Mouse (Mus musculus) kidney, postnatal 0 days (tissue): ENCODE results near the gene Ppm1m. TPM values are rescaled to one million over a fixed set of nuclear protein-coding genes. Genes with fewer than 3 reads are reported as not detected.

ENCODE experiments used
- ATAC-seq: fragments of 200-750 bp; cut with Nextera tagmentation; replicated peaks from 2 replicates; pipeline ENCODE4 v1.8.0; 2017; ENCODE audit warnings: low read depth, moderate number of reproducible peaks, moderate TSS enrichment, moderate library complexity; ENCODE audit not compliant: low FRiP score
- DNase-seq: peaks from one replicate; pipeline ENCODE4 v3.0.0-alpha.2; 2016; ENCODE audit warnings: low spot score
- H3K27ac ChIP-seq: fragments of 300-500 bp; sonication (generic); 2 replicates; pipeline ENCODE4 v1.5.1; 2014; ENCODE audit warnings: mild to moderate bottlenecking
- H3K27me3 ChIP-seq: fragments of 300-500 bp; sonication (generic); 2 replicates; pipeline ENCODE4 v1.6.1; 2014; ENCODE audit warnings: low read length, mixed read lengths; ENCODE audit not compliant: insufficient read depth
- H3K36me3 ChIP-seq: fragments of 300-500 bp; sonication (generic); 2 replicates; pipeline ENCODE4 v1.6.1; 2014; ENCODE audit warnings: low read length, mixed read lengths; ENCODE audit not compliant: insufficient read depth
- H3K4me1 ChIP-seq: fragments of 300-500 bp; sonication (generic); replicated peaks from 2 replicates; pipeline ENCODE4 v1.6.1; 2014; ENCODE audit warnings: antibody characterized with exemption, low read length, mixed read lengths; ENCODE audit not compliant: insufficient read depth
- H3K4me2 ChIP-seq: fragments of 300-500 bp; sonication (generic); 2 replicates; pipeline ENCODE4 v1.6.1; 2014; ENCODE audit warnings: mild to moderate bottlenecking, low read length, moderate library complexity, mixed read lengths
- H3K4me3 ChIP-seq: fragments of 300-500 bp; sonication (generic); replicated peaks from 2 replicates; pipeline ENCODE4 v1.5.1; 2014; ENCODE audit warnings: low read depth, low read length
- H3K9ac ChIP-seq: fragments of 300-500 bp; sonication (generic); 2 replicates; pipeline ENCODE4 v1.6.1; 2014; ENCODE audit warnings: low read depth, low read length
- H3K9me3 ChIP-seq: fragments of 300-500 bp; sonication (generic); replicated peaks from 2 replicates; pipeline ENCODE4 v1.6.1; 2016; ENCODE audit warnings: low read length, inconsistent platforms, mixed read lengths
- CTCF ChIP-seq: IDR thresholded peaks from 2 replicates; pipeline ENCODE4 v1.5.1; 2016; ENCODE audit warnings: antibody characterized with exemption, low read depth, mild to moderate bottlenecking, moderate library complexity
- WGBS: fragments of 180-500 bp; shearing (Covaris S2); extraction: QIAGEN DNeasy Blood & Tissue Kit; methylation state at CpG from one replicate; pipeline ENCODE4 v1.1.7; 2014; 5-methylcytosine and 5-hydroxymethylcytosine counted together
- polyA plus RNA-seq: library from polyadenylated mRNA; unstranded; fragments of >200 nt; fragmentation: Nextera tagmentation; extraction: Ambion mirVana; gene quantifications from 2 replicates; pipeline ENCODE4 v1.2.1, GENCODE M21; 2015

Ppm1m gene
- polyA plus RNA-seq, 1 experiment from 2014 or later: 33.2 TPM

DNA sequence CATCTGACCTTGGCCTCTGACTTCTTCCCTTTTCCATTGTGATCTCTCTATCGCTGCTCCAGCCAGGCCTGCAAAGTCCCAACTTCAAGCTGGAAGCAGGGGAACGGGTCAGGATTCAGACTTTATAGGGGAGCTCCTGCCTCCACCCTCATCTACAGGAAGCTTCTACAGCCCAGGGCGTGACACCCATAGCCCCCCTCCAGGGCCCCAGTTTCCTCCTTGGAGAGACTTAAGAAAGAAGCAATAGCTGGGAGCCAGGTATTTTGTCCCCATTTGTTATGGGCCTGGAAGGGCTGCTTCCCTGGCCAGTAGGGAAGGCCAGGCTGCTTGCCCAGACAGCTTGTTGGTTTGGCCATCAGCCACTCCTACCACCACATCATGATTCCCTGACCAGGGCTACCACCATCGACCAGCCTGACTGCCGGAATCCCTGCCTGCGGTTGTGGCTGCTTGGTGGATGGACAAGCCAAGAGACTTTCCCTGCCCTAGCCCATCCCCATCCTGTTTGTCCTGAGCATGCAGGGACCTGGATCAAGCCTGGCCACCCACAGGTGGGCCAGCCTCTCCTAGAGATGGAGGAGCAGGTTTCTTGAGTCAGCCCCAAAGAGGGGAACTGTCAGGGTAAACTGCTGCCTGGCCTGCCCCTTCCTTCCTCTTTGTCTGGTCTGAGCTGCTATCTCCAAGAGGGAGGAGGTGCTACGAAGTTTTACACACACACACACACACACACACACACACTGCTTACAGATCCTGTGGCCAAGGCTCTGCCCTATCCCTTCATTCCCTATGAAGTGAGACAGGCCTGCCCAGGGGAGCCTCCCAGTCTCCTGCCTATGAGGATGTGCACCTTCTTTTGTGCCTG lies 4.7 kb upstream of the Ppm1m start:
- H3K4me3 ChIP-seq: peak overlapping the region; percentile 57; the same call in 1 of the 2 replicates
- no peak for TF ChIP-seq CTCF
- DNase-seq (no peak), ATAC-seq (no peak)
- WGBS: 48% methylated on average over 7 of the region's 7 CpGs
- H3K9me3 ChIP-seq: no peaks in the 10 kb centered on the region
- no peaks in the 10 kb centered on the region for H3K36me3 ChIP-seq
- peak overlapping the region; percentile 62 for H3K4me2 ChIP-seq
- H3K4me1 ChIP-seq: peaks cover 18% of the 10 kb centered on the region
- H3K27me3 ChIP-seq: no peaks in the 10 kb centered on the region
- H3K9ac ChIP-seq: no peak overlapping the region
- no peak overlapping the region for H3K27ac ChIP-seq

DNA sequence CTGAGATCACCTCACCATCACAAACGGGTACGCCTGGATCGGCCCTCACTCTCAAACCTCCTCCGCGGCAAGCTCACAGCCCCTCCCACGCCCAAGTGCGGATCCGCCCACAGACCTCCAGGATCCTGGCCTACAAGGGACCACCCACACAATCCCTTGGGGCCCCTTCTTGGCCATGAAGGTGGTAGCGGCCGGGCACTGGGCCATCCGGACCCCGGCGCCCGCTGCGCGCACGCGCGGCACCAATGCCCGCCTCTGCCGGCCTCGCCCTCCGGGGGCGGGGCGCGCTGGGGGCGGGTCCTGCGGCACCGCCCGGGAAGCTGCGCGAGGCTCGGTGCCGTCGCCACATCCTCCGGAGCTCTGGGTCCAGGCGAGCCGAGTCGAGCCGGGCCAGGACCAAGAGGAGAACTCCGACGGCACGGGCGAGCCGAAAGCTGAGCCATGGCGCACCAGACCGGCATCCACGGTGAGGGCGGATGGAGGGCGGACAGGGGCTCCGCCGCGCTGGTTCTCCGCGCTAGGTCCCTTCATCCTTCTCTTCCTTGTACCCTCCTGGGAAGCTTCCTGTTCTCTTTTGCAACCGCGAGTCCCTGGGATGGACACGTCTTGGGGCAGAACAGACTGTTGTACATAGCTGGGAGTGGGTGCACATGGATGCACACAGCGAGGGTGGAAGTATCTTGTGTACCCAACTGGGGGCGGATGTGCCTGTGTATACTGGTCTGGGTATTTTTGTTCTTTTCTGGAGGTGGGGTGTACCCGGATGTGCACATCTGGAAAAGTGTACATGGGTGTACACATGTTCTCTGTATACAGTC lies 3.5 kb upstream of the Ppm1m start, which contains the start of gene Twf2:
Twf2 (plus strand) TSS at position 290 of the 818 bp plus-strand sequence.
- Histone ChIP-seq H3K9ac (peak within 1 kb of the TSS; percentile 65), H3K9me3 (no peaks in the 10 kb centered on the region), H3K4me2 (peak within 1 kb of the TSS; percentile 62), H3K36me3 (no peaks in the 10 kb centered on the region), H3K27me3 (no peaks in the 10 kb centered on the region), H3K4me3 (peak within 1 kb of the TSS; percentile 57), H3K27ac (peak within 1 kb of the TSS; percentile 62), H3K4me1 (peaks cover 26% of the 10 kb centered on the region)
- DNase-seq: peak; percentile 94
- 1% methylated on average over 60 of the region's 61 CpGs for WGBS
- ATAC-seq: peak; percentile 90
- TF ChIP-seq CTCF: no peak

DNA sequence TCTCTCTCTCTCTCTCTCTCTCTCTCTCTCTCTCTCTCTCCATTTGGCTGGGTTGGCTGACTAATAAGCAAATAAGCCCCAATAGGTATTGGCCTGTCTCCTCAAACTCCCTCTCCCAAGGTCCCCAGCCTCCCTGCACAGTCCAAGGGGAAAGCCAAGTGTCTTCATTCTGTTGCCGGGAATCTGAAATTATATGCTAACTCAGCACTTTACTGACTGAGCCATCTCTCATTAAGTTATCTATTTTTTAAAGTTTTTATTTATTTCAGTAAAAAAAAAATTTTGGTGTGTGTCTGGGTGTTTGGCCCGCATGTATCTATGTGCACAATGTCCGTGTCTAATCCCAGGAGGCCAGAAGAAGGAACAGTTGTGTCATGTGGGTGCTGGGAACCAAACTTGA lies 2.3 kb upstream of the Ppm1m start:
- DNase-seq (no peak), ATAC-seq (no peak)
- no peaks in the 10 kb centered on the region for H3K27me3 ChIP-seq
- no peaks in the 10 kb centered on the region for H3K36me3 ChIP-seq
- no peak overlapping the region for H3K27ac ChIP-seq
- TF ChIP-seq CTCF: no peak
- whole genome bisulfite sequencing: 68% methylated on average over 3 of the region's 3 CpGs
- no peak overlapping the region for H3K9ac ChIP-seq
- peak overlapping the region; percentile 62; the same call in 1 of the 2 replicates for H3K4me2 ChIP-seq
- peaks cover 26% of the 10 kb centered on the region for H3K4me1 ChIP-seq
- H3K4me3 ChIP-seq: no peak overlapping the region
- H3K9me3 ChIP-seq: no peaks in the 10 kb centered on the region

DNA sequence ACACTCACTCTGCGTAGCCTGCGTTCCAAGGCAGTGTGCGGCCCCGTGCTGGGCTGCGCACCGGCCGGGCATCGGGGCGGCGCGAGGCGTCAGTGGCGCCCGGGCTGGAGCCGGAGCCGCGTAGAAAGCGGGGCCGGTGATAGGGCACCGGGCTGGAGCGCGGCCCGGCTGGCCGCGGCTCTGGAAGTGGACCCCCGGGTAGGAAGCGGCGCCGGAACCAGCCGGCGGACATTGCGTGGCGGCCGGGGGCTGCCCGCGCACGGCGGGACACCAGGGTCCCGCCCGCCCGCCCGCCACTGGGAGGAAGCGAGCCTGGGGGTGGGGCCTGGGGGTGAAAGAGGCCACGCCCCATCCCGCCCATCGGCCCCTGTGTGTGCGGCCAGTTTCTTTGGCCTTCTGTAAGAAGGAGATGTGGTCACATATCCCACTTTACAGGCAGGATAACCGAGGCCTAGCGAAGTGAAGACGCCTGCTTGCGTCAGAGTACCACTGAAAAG lies 536 bp downstream of the Ppm1m start:
- no peaks in the 10 kb centered on the region for H3K9me3 ChIP-seq
- no peaks in the 10 kb centered on the region for H3K27me3 ChIP-seq
- peaks cover 2% of the 10 kb centered on the region; the same call in 1 of the 2 replicates for H3K36me3 ChIP-seq
- peaks cover 21% of the 10 kb centered on the region for H3K4me1 ChIP-seq
- peak overlapping the region; percentile 63 for H3K9ac ChIP-seq
- peak; percentile 80 for DNase-seq
- H3K4me2 ChIP-seq: peak overlapping the region; percentile 72
- WGBS: 3% methylated on average over 37 of the region's 51 CpGs
- peak overlapping the region; percentile 68 for H3K4me3 ChIP-seq
- TF ChIP-seq CTCF: no peak
- ATAC-seq: peak; percentile 52
- peak overlapping the region; percentile 64 for H3K27ac ChIP-seq

DNA sequence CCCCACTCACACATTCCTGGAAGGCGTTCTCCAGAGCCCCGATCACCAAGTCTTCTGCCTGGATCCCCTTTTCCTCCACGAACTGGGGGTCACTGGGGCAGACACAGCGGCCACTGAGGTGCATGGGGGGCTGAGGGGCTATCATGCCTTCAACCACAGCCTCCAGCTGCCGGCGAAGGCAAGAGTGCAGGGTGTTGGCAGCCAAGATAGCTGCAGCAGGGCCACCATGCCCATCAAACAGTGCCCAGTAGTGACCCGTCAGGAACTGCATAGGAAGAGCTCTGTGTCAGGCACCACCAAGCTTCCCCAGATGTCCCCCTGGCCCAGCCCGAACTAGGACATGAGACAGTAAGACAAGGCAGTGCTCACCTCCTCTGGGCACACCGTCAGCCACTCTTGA lies 1.8 kb downstream of the Ppm1m start:
- WGBS: 92% methylated on average over 9 of the region's 9 CpGs
- H3K36me3 ChIP-seq: peaks cover 2% of the 10 kb centered on the region; the same call in 1 of the 2 replicates
- H3K4me1 ChIP-seq: peaks cover 14% of the 10 kb centered on the region
- H3K27ac ChIP-seq: no peak overlapping the region
- no peak overlapping the region for H3K9ac ChIP-seq
- DNase-seq: no peak
- no peak for TF ChIP-seq CTCF
- H3K4me2 ChIP-seq: 0 out of 2 replicates have a peak overlapping the region, but pooled peaks have one; percentile 72
- ATAC-seq: no peak
- H3K27me3 ChIP-seq: no peaks in the 10 kb centered on the region
- H3K4me3 ChIP-seq: no peak overlapping the region; the same call in 1 of the 2 replicates
- no peaks in the 10 kb centered on the region for H3K9me3 ChIP-seq
